Mouse (Mus musculus) cerebellum, postnatal 25 days (tissue): ENCODE measurements around the gene Ssh2.
"Not testable (repeated sequence)": the region's sequence is repeated elsewhere in the genome, so short reads cannot be mapped to it uniquely, and the experiment has no call there.

Experiments
- DNase-seq, 2 experiments: peaks; one replicate each; pipeline ENCODE4 v3.0.0; 2021; ENCODE audit warnings: mixed read lengths in 2 of 2

Ssh2 gene

DNA sequence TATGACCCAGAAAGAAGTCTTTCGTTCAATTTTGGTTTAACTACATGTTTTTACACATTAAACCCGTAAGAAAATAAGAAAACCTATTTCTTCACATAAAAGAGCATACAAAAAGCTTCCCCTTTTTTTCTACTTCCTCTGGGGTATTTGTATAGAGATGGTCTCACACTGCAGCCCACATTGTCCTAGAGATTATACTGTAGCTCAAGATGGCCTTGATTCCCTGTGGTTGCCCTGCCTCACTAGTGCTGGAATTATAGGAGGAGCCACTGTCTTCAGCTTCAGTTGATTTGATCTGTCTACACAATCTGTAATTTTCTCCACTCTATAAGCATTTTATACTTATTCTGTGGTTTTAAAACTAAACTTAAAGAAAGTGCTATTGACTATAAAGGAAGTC is 15.4 kb downstream of the Ssh2 start:
- no peak for DNase-seq

DNA sequence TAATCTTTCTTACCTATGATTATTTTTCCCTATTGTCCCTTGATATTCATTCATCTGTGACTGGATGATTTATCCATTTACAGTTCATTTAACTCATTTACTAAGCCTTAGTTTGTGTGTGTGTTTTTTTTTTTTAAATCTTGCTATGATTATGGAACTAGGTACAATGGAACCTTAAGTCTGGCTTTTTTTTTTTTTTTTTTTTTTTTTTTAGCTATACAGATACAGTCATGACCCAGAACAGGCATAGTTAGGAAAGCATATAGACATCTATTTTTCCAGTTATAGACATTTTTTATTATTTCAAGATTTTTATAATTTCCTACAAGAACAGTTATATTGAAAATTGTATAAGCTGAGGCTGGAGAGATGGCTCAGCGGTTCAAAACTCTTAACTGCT is 19.2 kb downstream of the Ssh2 start:
- DNase-seq, result no peak

DNA sequence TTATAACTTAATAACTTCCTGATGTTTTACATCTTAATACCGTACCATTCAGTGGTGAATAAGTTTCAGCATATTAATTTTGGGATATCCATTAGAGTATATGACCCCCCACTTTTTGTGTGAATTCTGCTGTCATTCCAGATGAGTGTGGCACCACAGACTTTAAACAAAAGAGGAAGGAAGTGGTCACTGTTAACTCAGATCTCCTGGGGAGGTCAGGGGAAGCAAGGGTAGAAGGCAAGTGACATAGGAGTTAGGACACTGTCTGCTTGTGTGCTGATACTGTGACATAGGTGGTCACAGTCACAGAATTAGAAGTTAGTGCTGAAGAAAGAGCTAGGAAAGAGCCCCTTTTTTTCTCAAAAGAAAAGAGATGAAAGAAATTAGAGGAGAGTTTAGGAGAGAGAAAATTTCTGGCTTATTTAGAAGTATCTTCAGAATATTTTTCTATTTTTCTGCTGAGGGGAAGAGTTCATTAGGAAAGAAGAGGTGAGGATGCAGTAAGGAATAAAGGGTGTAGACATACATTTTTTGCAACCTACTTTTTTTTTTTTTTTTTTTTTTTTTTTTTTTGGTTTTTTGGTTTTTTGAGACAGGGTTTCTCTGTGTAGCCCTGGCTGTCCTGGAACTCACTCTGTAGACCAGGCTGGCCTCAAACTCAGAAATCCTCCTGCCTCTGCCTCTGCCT is 23.7 kb downstream of the Ssh2 start:
- no peak for DNase-seq

DNA sequence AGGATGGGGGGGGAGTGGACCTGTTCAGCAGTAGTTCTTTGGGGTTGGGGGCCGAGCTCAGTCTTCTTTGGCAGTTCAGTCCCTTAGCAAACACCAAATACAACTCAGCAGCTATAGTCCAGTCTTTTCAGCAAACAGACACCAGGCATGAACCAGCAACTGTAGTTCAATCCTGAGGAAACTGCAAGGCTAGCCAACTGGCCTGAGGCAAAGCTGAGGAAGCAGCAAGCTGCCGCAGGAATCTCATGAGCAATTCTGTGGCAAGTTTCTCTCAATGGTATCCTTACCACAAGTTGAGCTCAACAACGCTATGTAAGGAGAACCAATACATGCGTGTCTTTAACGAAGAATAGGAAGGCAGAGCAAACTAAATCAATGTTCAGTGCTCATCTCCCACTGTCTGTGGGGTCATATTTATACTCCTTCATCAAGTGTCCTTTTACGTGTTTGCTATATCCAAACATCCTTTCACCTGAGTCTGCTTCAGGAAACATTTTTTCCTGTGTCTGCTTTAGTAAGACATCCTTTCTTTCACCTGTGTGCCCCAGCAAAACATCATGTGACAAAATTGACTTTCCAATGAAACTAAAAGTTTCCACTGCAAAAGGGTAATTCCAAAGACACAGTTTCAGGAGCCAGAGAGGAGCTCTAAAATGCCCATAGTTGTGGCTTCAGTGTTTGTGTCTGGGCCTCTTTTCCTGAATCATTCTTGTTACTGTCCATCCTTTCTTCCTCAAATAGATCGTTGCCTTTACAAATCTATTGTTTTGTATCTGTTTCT is 24.6 kb downstream of the Ssh2 start:
- no peak for DNase-seq

DNA sequence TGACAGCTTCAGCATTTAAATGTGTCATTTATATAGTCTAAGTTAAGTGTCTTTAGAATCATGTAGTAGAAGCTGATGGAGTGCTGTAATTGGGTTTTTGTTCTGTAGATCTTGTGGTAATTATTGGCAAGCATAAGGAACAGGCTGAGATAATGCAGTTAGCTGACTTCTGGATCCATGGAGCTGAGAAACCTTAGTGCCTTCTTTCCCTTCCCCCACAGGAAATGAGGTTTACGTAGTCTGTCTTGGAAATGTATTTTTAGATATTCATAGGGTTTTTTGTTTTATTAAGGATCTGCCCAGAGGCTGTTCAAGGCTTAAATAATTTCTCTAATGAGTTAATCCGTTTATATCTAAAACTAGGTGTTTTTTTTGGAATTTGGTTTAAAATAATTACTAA is 26.8 kb downstream of the Ssh2 start:
- DNase-seq, result no peak

DNA sequence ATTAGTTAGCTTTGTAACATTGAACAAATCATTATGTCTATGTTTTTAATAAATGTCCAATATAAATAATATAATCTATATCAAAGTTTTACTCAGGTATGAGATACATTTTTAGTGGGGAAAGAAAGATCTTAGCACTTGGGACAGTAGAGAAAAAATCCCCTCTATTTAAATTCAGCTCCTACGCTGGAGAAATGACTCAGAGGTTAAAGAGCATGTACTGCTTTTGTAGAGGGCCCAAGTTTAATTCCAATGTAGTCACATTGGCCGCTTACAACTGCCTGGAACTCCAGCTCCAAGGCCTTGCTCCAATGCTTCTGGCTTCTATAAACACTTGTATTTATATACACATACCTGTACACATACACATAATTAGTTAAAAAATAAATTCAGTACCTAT is 36.7 kb downstream of the Ssh2 start:
- no peak for DNase-seq

DNA sequence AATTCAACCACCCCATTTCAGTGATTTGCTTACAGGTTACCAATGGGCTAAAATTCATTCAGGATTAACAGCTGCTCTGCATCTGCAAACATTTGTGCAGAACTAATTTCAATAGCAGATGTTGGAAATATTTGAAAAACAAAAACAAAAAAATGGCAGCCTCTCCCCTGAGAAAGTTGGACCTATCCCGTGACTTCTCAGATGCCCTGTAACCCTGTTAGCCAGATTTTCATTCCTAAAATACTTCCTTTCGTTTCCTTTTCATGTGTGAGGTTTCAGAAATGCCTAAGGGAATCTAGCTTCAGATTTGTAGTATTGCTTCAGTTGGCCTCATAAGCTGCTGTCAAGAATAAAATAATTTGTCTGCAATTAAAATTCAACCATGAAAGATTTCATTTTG is 43.4 kb downstream of the Ssh2 start:
- DNase-seq, result no peak

DNA sequence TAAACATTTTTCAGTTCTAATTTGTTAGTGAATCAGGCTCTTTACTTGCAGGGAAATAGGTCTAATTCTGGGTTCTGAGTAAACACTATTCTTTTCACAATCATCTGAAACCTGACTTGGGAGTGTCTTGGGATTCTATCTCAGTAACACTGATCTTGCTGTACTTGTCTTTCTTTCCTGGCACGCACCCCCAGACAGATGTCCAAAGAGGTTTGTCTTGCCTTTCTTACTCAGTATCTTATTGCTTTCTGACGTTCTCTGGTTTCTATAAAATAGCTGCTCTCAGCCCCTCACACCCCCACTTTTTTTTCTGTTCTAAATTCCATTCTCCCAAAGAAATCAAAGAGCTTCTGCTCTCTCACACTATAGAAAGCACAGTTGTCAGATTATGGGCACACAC is 51.3 kb downstream of the Ssh2 start:
- no peak for DNase-seq

DNA sequence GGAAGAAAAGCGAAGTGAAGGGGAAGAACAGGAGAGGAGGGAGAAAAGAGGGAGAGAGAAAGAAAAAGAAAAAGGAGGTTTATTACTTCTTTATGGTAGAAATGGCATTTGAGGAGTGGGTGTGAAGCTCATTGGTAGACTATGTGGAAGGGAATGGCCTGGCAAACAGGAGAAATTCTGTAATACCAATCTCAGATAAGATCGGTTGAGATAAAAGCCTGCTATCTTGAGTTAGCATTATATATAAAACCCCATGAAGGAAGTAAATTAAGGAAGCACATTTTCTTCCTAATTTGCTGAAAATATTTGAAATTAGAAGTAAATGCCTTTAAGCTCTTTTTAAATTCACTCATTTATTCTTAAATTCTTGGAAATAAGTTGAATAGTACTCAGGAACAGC is 59.9 kb downstream of the Ssh2 start:
- no peak for DNase-seq

DNA sequence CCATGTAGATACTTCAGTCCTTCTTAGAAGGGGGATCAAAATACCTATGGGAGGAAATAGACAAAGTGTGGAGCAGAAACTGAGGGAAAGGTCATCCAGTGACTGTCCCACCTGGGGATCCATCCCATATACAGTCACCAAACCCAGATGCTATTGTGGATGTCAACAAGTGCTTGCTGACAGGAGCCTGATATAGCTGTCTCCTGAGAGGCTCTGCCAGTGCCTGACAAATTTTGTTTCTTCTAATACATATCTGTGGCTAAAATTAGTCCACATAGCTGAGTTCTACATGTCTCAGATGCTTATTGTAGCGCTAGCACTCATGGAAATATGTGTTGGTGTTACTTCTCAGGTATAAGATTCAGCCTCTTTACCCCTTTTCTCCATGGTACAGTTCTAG is 62.5 kb downstream of the Ssh2 start:
- DNase-seq, result not testable (repeated sequence)

DNA sequence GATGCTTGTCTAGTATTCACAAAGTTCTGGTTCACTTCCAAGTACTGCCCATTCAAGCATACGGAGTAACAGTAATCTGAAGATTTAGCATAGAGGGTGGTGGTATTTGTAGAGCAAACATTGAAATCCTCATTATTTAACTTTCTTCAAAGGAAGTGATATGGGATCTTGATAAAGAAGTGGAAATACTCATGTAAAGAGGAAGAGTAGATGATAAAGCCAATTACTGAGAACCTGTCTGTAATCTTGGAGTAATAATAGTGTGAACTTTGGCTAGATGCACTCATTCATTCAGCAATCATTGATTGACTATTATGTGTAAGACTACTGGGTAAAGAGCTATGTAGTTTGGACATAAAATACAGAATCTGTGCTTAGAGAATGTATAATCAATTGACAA is 64.1 kb downstream of the Ssh2 start:
- DNase-seq, result no peak

DNA sequence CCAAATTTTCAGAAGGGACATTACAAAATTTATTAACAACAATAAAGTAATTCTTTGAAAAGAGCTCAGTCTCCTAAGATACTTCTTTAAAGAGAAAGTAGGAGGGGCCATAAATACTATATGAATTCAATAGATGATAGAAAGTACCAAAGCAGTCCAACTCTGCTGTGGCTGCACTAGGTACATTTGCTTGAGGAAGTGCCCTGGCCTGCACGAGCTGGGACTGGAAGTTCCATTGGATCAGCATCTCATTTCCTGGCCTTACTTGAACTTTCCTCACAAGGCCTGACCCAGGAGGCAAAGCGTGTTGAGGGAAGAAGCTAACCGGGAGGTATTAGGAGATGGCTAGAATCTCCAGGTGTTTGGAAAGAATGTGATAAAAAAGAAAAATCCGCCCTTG is 75.4 kb downstream of the Ssh2 start:
- DNase-seq, result no peak

DNA sequence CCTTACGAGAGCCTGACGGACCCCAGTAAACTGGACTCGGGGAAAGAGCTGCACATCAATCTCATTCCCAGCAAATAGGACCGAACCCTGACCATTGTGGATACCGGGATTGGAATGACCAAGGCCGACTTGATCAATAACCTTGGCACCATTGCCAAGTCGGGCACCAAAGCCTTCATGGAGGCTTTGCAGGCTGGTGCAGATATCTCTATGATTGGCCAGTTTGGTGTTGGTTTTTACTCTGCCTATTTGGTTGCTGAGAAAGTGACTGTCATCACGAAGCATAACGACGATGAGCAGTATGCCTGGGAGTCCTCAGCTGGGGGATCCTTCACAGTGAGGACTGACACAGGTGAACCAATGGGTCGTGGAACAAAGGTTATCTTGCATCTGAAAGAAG is 77.6 kb downstream of the Ssh2 start:
- not testable (repeated sequence) for DNase-seq

DNA sequence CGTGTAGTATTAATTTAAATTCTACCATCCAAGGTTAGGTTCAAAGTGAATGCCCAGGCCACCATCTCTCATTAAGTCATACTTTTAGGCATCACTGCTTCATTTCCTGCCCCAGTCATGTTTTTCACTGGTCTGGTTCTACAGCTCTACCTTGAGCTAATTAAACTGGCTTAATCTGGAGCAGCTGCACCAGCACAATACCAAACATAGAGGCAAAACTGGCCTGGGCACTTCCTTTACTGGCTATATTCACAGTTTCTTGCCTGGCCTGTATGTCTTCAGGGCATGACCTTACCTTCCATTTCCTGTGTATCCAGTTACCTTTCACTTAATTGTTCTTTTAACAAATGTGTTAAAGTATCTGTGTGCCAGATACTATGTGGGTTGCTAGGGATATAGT is 81.2 kb downstream of the Ssh2 start:
- no peak for DNase-seq

DNA sequence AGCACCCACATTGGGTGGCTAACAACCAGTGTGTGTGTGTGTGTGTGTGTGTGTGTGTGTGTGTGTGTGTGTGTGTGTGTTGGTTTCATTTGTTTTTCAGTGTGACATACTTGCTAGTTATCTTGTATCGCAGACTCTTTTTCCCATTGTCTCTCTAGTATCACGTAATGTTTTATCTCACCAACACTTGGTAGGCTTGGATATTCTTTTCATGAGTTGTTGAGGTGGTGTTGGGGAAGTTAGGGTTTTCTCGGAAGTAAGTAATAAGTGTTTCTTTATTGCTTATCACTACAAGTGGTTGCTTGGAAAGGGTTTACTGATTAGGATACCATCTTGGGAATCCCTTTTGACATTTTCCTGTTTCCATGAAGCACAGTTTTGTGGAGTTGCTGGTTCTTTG is 91.1 kb downstream of the Ssh2 start:
- DNase-seq, result no peak

DNA sequence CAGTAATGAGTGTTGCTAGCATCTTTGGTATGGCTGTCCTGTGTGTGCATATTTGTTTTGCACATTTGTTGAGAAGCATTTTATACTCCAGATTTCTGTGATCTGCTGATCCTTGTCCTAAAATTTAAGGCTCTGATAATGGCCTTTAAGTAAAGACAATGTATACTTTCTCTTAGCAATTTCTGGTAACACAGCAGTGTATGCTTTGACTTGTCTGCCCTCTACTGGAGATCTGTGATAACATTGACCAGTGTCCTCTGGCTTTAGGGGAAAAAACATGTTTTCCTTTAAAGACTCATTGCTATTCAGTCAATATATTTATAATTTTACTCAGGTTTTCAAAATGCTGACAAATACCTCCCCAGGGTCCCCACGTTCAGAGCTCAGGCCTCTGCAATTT is 92.4 kb downstream of the Ssh2 start:
- peak in 1 of 2 experiments; percentile 53 for DNase-seq

DNA sequence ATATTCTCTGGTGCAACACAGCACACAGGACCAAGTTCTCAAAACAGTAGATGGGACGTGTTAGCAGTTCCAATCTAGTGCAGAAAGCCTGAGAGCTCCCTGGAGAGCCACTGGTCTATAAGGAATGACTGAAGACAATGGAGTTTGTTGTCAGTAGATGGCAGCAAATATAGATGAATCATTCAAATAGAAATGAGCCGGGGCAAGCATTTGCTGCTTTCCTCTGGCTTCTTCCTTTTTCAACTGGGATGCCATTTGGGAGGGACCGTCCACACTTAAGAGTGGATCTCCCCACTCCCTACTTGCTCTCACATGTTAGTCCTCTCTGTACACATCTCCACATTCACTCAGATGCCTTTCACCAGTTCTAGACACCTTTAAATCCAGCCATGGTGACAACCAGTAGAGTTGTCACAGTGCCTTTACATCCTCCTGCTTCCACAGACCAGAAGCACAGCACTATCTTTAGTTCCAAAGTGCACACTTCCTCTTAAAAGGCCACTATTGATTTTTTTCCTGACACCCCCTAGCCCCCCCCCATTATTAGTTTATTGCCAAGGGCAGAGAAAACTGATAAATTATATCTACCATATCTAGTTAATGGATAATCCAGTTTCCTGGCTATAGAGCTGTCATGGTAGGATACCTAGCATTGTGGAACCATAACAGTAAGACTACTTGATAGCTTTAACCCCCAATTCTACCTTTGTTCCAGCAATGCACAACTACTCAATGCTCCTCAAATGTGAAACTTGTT is 101.8 kb downstream of the Ssh2 start:
- peak; percentile 23 to 34 for DNase-seq

DNA sequence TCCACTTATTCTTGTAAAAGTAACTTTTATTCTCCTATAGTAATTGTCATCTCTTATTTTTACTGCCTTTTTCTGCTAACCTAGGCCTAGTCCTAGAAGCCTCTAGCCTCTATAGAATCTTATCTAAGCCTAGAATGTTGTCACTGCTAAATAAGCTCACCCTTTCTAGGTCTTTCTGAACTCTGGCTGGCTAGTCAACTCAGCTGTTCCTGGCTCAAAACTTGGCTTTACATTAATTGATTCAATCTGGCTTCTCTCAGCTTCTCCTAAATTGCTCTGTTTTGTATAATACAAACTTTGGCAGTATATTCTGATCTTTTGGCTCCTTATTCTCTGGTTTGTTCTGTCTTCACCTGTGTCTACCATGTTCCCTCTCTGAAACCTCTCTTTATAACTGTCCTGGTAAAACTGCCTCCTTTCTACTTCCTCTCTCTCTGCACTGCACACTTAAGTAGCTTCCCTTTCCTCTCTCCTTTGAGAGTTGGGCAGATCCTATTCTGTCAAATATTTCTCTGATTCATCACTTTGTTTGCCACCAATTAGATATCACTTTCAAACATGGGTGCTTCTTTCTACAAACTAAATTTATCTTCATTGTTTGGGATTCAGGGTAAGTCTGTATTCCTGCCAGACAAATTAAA is 102.5 kb downstream of the Ssh2 start:
- no peak for DNase-seq

DNA sequence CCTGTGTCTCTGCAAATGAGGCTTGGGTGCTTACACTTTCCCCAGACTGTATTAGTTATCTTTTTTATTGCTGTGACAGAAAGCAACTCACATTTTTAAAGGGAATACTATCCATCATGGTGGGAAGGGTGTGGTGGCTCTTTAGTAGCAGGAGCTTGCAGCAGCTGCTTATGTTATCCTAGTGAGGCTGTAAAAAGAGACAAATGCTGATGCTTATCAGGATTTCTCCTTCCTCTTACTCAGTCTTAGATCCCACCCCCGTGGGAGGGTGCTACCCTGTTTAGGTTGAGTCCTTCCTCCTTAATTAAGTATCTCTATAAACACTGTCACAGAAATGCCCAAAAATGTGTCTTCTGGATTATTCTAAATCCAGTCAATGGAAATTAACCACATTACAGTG is 105.1 kb downstream of the Ssh2 start:
- DNase-seq, result no peak

DNA sequence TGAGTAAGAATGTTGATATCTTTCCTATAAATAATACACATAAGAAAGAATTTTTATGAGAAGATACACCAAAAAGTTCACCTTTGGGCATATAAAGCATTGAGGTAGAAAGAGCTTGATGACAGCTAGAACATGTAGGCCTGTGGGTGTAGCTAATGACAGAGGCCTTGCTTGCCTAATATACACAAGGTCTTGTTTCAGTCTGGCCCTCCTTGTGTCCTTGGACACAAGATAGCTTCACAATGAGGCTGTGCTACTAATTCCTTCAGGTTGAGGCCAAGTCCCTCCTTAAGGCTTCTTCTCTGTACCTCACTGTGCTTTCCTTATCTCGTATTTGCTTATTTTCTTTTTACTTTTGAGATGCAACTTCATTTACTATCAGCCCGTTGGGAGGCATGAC is 114.4 kb downstream of the Ssh2 start:
- DNase-seq, result no peak

DNA sequence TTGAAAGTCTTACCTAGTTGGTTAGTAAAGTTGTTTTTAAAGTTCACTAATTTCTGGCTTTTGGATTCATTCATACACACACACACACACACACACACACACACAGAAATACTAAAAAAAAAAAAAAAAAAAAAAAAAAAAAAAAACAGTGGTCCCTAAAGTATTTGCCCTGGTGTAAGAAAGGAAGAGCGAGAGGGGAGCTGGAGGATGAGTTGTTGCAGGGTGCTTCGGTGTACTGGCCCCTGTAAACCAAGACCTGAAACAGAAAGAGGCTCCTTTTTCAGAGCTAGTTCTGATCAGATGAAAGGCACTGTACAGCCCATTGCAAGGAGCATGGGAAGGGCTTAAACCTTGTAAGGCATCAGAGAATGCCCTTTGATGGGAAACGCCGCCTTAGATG is 131.2 kb downstream of the Ssh2 start:
- no peak for DNase-seq

DNA sequence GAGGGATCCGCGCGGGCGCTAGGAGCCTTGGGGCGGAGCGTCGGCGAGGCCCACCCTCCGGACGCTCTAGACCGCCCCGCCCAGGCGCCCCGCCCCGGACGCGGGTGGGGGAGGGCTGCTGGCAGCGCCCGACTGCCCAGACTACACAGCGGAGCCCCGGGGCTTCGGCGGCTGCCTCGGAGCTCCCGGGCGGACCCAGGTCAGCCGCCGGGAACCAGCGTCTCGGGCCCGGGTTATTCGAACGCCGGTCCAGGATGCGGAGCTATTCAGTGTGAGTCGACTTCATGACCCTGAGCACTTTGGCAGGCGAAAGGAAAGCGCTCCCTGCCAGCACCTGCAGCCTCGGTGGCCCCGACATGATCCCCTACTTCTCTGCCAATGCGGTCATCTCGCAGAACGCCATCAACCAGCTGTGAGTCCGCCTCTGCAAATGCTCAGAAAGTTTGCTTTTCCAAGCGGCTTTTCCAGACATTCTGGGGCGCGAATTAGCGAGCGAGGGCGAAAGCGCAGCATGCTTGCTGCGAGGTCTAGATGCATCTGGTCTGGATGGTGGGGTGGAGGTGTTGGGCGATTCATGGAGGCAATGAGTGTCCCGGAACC is 132.2 kb downstream of the Ssh2 start:
- peak; percentile 83 to 90 for DNase-seq

DNA sequence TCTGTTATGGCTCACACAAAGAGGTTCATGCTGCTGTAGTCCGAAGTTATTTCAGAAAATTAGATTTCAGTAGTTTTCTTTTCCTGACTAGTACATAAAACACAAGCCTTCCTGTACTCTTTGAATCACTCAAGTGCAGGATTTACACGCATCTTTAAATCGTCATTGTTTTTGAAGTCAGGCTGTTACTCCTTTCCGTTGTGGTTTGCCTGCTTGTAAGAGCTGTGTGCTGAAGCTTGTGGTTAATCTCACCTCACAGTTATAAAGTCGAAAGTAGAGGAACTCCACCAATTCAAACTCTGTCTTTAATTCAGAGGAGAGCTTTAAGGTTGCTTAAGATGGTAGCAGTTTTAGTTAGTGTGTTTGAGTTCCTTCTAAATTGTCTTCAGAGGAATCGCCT is 132.9 kb downstream of the Ssh2 start:
- no peak for DNase-seq
